ENCODE assay signal across 21 mouse cellular contexts in the genomic region with DNA sequence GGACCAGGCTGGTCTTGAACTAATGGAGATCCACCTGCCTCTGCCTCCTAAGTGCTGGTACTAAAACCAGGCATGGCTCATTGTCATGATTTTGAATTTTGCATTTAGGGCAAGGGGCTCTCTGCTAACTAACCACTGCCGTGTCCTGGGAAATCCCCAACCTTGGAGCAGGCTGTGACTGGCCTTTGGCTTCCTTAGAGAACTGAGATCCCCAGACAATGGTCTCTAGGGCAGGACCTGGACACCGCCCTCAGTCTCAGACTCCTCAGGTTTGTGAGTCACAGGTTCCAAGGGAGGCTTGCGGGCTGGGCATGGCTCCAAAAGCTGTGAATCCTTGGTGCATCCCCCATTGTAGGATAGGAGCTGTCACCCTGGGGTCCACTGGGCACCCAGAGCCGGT. TPM values are rescaled to one million over a fixed set of nuclear protein-coding genes. Genes with fewer than 3 reads are reported as not detected.
DNase-seq lines count a peak whose midpoint lies in the region; ATAC-seq and TF ChIP-seq lines count a peak whose summit lies in the region.
"Had no signal": no experiment of that assay in that cellular context is flagged by ENCODE, and none has a peak within 500 bp of the region (broad histone marks: within the 10 kb centered on the region; RNA-seq: fewer than 3 reads in every experiment).

No protein-coding gene starts in this region.

- no peak for TF ChIP-seq POLR2A in CH12.LX (IDR thresholded peaks at IDR 0.05; ENCODE audit: low read depth, low read length)

- TF ChIP-seq CTCF in CH12.LX (conservative IDR thresholded peaks at IDR 0.05 in 1 of 2, IDR thresholded peaks at IDR 0.05 in 1 of 2; ENCODE audit: low read depth in 2 of 2, low read length in 2 of 2), result no peak

- peaks cover 7 to 47% of the 10 kb centered on the region in 2 experiments for H3K36me3 ChIP-seq in CH12.LX (replicated peaks in 1 of 2; ENCODE audit: control insufficient read depth in 1 of 2, insufficient read depth in 1 of 2, low read length in 1 of 2)
- H3K36me3 ChIP-seq in hindbrain, embryonic 16.5 days (ENCODE audit: control insufficient read depth, insufficient read depth, low read length), result no peaks in the 10 kb centered on the region
- H3K36me3 ChIP-seq: embryonic facial prominence, embryonic 13.5 days; heart, embryonic 13.5 days; intestine, embryonic 15.5 days had no signal

- in situ Hi-C loops in CH12.LX (cut with MboI; ENCODE audit: low pct_ligation_motif_present, low pct_unique_long_range_greater_than_20kb, low sequenced_read_pairs), result loop anchor here (10.0 kb wide), 1 partner anchor 242 kb away; no protein-coding TSS in a partner anchor

- H3K4me1 ChIP-seq in CH12.LX (ENCODE audit: control insufficient read depth in 1 of 2, insufficient read depth in 2 of 2), result peaks cover 30 to 67% of the 10 kb centered on the region in 2 experiments
- H3K4me1 ChIP-seq in hindbrain, embryonic 16.5 days (ENCODE audit: control insufficient read depth, insufficient read depth, low read depth, low read length), result no peaks in the 10 kb centered on the region
- H3K4me1 ChIP-seq: embryonic facial prominence, embryonic 13.5 days; forebrain, embryonic 13.5 days; heart, embryonic 13.5 days; intestine, embryonic 15.5 days had no signal

- 87% methylated on average over 4 of the region's 4 CpGs for WGBS in hindbrain, embryonic 16.5 days

- no peak for TF ChIP-seq RAD21 in CH12.LX (IDR thresholded peaks at IDR 0.05; ENCODE audit: low read depth, low read length)

- peak; percentile 48 for DNase-seq in CD4-positive, CD25-positive, alpha-beta regulatory T cell, adult 2 months (ENCODE audit: low read depth, low spot score)
- peak; percentile 21 for DNase-seq in 3134 (ENCODE audit: extremely low read depth, insufficient read length, low spot score)
- peak; percentile 91 for DNase-seq in CH12.LX (ENCODE audit: extremely low read depth)
- peak; percentile 76 for DNase-seq in induced T-regulatory cell, adult 2 months (ENCODE audit: low read depth)
- no peak for DNase-seq in urinary bladder, postnatal 10 days (ENCODE audit: low spot score)
- no peak for DNase-seq in cerebellum, adult 11-12 months
- DNase-seq: adrenal gland, postnatal 10 days; cerebellum, adult 11 months; cerebellum, adult 9-11 months; cerebellum, postnatal 36 days; forebrain, postnatal 0 days; gastrocnemius, postnatal 36 days; heart, adult 11 months; heart, postnatal 36 days had no signal

- peak overlapping the region; percentile 73 for H3K27ac ChIP-seq in CH12.LX (ENCODE audit: insufficient read depth, low read depth)
- H3K27ac ChIP-seq in hindbrain, embryonic 16.5 days (ENCODE audit: low read depth, low read length), result no peak overlapping the region
- H3K27ac ChIP-seq: embryonic facial prominence, embryonic 13.5 days; forebrain, embryonic 13.5 days; heart, embryonic 13.5 days; hindbrain, postnatal 0 days; intestine, embryonic 15.5 days had no signal

- dilution Hi-C loops in CH12.LX (cut with MboI; ENCODE audit: extremely low pct_ligation_motif_present, extremely low pct_unique_long_range_greater_than_20kb, low sequenced_read_pairs), result no loop called here

- ATAC-seq in CD4-positive, CD25-positive, alpha-beta regulatory T cell, adult 4 months, result no peak
- no peak for ATAC-seq in hindbrain, embryonic 16.5 days
- ATAC-seq: forebrain, embryonic 13.5 days; forebrain, postnatal 0 days; hindbrain, postnatal 0 days; intestine, embryonic 15.5 days had no signal

- no peaks in the 10 kb centered on the region for H3K27me3 ChIP-seq in CH12.LX (replicated peaks)
- no peaks in the 10 kb centered on the region for H3K27me3 ChIP-seq in hindbrain, embryonic 16.5 days (replicated peaks; ENCODE audit: control insufficient read depth, insufficient read depth, low read length)
- H3K27me3 ChIP-seq: embryonic facial prominence, embryonic 13.5 days; intestine, embryonic 15.5 days had no signal

- TF ChIP-seq EP300 in CH12.LX (IDR thresholded peaks at IDR 0.05; ENCODE audit: low read length), result peak; percentile 94

- H3K4me2 ChIP-seq in CH12.LX (ENCODE audit: insufficient read depth, low read depth, poor library complexity, severe bottlenecking), result no peak overlapping the region
- no peak overlapping the region for H3K4me2 ChIP-seq in hindbrain, embryonic 16.5 days (ENCODE audit: low read length)
- H3K4me2 ChIP-seq: embryonic facial prominence, embryonic 13.5 days; forebrain, embryonic 13.5 days; heart, embryonic 13.5 days; intestine, embryonic 15.5 days had no signal

- no peak overlapping the region for H3K4me3 ChIP-seq in CH12.LX (replicated peaks in 1 of 3; ENCODE audit: low read depth in 2 of 3, low read length in 2 of 3, poor library complexity in 1 of 3)
- H3K4me3 ChIP-seq in hindbrain, embryonic 16.5 days (ENCODE audit: low read length), result no peak overlapping the region
- H3K4me3 ChIP-seq: embryonic facial prominence, embryonic 13.5 days; forebrain, embryonic 13.5 days; heart, embryonic 13.5 days; intestine, embryonic 15.5 days had no signal

- no peaks in the 10 kb centered on the region for H3K79me2 ChIP-seq in CH12.LX (replicated peaks; ENCODE audit: control insufficient read depth, extremely low read depth, insufficient read depth, poor library complexity, severe bottlenecking)

- peaks cover 32% of the 10 kb centered on the region for H3K9me3 ChIP-seq in CH12.LX (replicated peaks; ENCODE audit: low read length)
- no peaks in the 10 kb centered on the region for H3K9me3 ChIP-seq in hindbrain, embryonic 16.5 days (ENCODE audit: control insufficient read depth, low read length)
- H3K9me3 ChIP-seq: embryonic facial prominence, embryonic 13.5 days; forebrain, embryonic 13.5 days; heart, embryonic 13.5 days; intestine, embryonic 15.5 days had no signal

- H3K9ac ChIP-seq in CH12.LX (ENCODE audit: insufficient read depth, low read depth), result no peak overlapping the region
- no peak overlapping the region for H3K9ac ChIP-seq in hindbrain, embryonic 16.5 days (ENCODE audit: low read depth, low read length)
- H3K9ac ChIP-seq: embryonic facial prominence, embryonic 13.5 days; forebrain, embryonic 13.5 days; forebrain, postnatal 0 days; heart, embryonic 13.5 days; intestine, embryonic 15.5 days had no signal

TF ChIP-seq in CH12.LX, 34 proteins besides CTCF, POLR2A, EP300 and RAD21 (continues in another document):
- no peak for TF ChIP-seq POLR2AphosphoS2 (IDR thresholded peaks at IDR 0.05; ENCODE audit: low read depth, low read length)
- TF ChIP-seq ETS1 (conservative IDR thresholded peaks at IDR 0.05; ENCODE audit: low read depth, low read length), result peak; percentile 86
- TF ChIP-seq MAX (IDR thresholded peaks at IDR 0.05; ENCODE audit: low read length), result no peak
- TF ChIP-seq JUND (conservative IDR thresholded peaks at IDR 0.05; ENCODE audit: low read depth, low read length), result peak; percentile 70; the same call in 1 of the 2 replicates
- peak; percentile 13; the same call in 1 of the 2 replicates for TF ChIP-seq ZNF384 (IDR thresholded peaks at IDR 0.05; ENCODE audit: low read depth, low read length)
- TF ChIP-seq ZC3H11A (IDR thresholded peaks at IDR 0.05; ENCODE audit: low read depth, low read length), result no peak
- no peak for TF ChIP-seq E2F4 (IDR thresholded peaks at IDR 0.05; ENCODE audit: insufficient replicate concordance, low read depth, low read length)
- 0 out of 2 replicates have a peak, but pooled peaks have one; percentile 17 for TF ChIP-seq NELFE (IDR thresholded peaks at IDR 0.05; ENCODE audit: low read depth, low read length)
- TF ChIP-seq MEF2A (IDR thresholded peaks at IDR 0.05; ENCODE audit: borderline replicate concordance, low read depth, low read length), result peak; percentile 82
- peak; percentile 74 for TF ChIP-seq BHLHE40 (IDR thresholded peaks at IDR 0.05; ENCODE audit: low read depth, low read length)
- TF ChIP-seq MXI1 (IDR thresholded peaks at IDR 0.05; ENCODE audit: low read depth, low read length), result peak; percentile 36; the same call in 1 of the 2 replicates
- TF ChIP-seq SMC3 (IDR thresholded peaks at IDR 0.05; ENCODE audit: low read depth, low read length), result no peak
- TF ChIP-seq HCFC1 (IDR thresholded peaks at IDR 0.05; ENCODE audit: low read depth, low read length), result no peak; the same call in 1 of the 2 replicates
- TF ChIP-seq PAX5 (IDR thresholded peaks at IDR 0.05; ENCODE audit: low read length), result no peak
- TF ChIP-seq ELF1 (IDR thresholded peaks at IDR 0.05; ENCODE audit: low read depth, low read length), result peak; percentile 59
- no peak for TF ChIP-seq GABPA (IDR thresholded peaks at IDR 0.05; ENCODE audit: insufficient replicate concordance, low read depth, low read length)
- 0 out of 2 replicates have a peak, but pooled peaks have one; percentile 52 for TF ChIP-seq KAT2A (IDR thresholded peaks at IDR 0.05; ENCODE audit: insufficient replicate concordance, low read length)
- peak; percentile 51; the same call in 1 of the 2 replicates for TF ChIP-seq MAFK (IDR thresholded peaks at IDR 0.05; ENCODE audit: insufficient replicate concordance, low read length)

RNA-seq across cellular contexts. Expression of gene Selplg, which starts 5.8 kb away (rescaled TPM):
- polyA plus RNA-seq in CD4-positive, CD25-positive, alpha-beta regulatory T cell, adult 4 months (2017; shearing (Covaris generic)), result 100 to 1,000 TPM; 473 to 498 TPM
- total RNA-seq in CH12.LX (2012; rRNA removed) (50.5 and 58.5 TPM in 2 replicates), CH12.LX (2014; rRNA removed) (27.9 and 29.4 TPM in 2 replicates)
- 34.2 and 41.6 TPM in 2 replicates for polyA plus RNA-seq in CH12.LX (2012; ENCODE audit: insufficient read length, low read depth)
- polyA plus RNA-seq in hindbrain, embryonic 16.5 days (2015; fragmentation: Nextera tagmentation; extraction: Ambion mirVana), result 1.9 and 2.5 TPM in 2 replicates

RNA-seq across cellular contexts. Expression of gene Tmem119, which starts 26.3 kb away (rescaled TPM):
- not detected for polyA plus RNA-seq in CD4-positive, CD25-positive, alpha-beta regulatory T cell, adult 4 months (2017; shearing (Covaris generic))
- total RNA-seq in CH12.LX (2012; rRNA removed), result 0.30 and 0.46 TPM in 2 replicates
- total RNA-seq in CH12.LX (2014; rRNA removed), result 0.55 and 1.0 TPM in 2 replicates
- polyA plus RNA-seq in CH12.LX (2012; ENCODE audit: insufficient read length, low read depth), result 0.97 and 1.5 TPM in 2 replicates
- polyA plus RNA-seq in hindbrain, embryonic 16.5 days (2015; fragmentation: Nextera tagmentation; extraction: Ambion mirVana), result 7.9 and 10.4 TPM in 2 replicates

RNA-seq across cellular contexts. Expression of gene Iscu, which starts 54.1 kb away (rescaled TPM):
- polyA plus RNA-seq in CD4-positive, CD25-positive, alpha-beta regulatory T cell, adult 4 months (2017; shearing (Covaris generic)), result 10 to 100 TPM in 1 of 2 experiments, 1 to 10 TPM in 1; 7.1 to 10.8 TPM
- total RNA-seq in CH12.LX (2012; rRNA removed) (79.3 and 81.5 TPM in 2 replicates), CH12.LX (2014; rRNA removed) (70.6 and 72.1 TPM in 2 replicates)
- polyA plus RNA-seq in CH12.LX (2012; ENCODE audit: insufficient read length, low read depth), result 83.0 and 86.7 TPM in 2 replicates
- 86.8 and 94.0 TPM in 2 replicates for polyA plus RNA-seq in hindbrain, embryonic 16.5 days (2015; fragmentation: Nextera tagmentation; extraction: Ambion mirVana)

RNA-seq across cellular contexts. Expression of gene Sart3, which starts 54.3 kb away (rescaled TPM):
- polyA plus RNA-seq in CD4-positive, CD25-positive, alpha-beta regulatory T cell, adult 4 months (2017; shearing (Covaris generic)), result 10 to 100 TPM; 13.6 to 15.4 TPM
- 66.1 and 67.0 TPM in 2 replicates for total RNA-seq in CH12.LX (2012; rRNA removed)
- total RNA-seq in CH12.LX (2014; rRNA removed), result 27.2 and 28.8 TPM in 2 replicates
- polyA plus RNA-seq in CH12.LX (2012; ENCODE audit: insufficient read length, low read depth), result 104 and 113 TPM in 2 replicates
- polyA plus RNA-seq in hindbrain, embryonic 16.5 days (2015; fragmentation: Nextera tagmentation; extraction: Ambion mirVana), result 37.7 and 39.0 TPM in 2 replicates

Comparison
In these comparisons a context has a peak if more than half of its experiments do, and no peak if none do; other contexts are left out.
1. DNase-seq: peak in CD4-positive, CD25-positive, alpha-beta regulatory T cell, adult 2 months (single experiment), 3134 (single experiment), CH12.LX (single experiment) and induced T-regulatory cell, adult 2 months (single experiment); none in urinary bladder, postnatal 10 days (single experiment) and cerebellum, adult 11-12 months (single experiment).
2. RNA of gene Selplg, which starts 5.8 kb away (polyA plus RNA-seq): 473 to 498 TPM in CD4-positive, CD25-positive, alpha-beta regulatory T cell, adult 4 months and 34.2 to 41.6 TPM in CH12.LX; 1.9 to 2.5 TPM in hindbrain, embryonic 16.5 days; every median in the first group is over 10 times any median in the second.